Mouse (Mus musculus) kidney, adult 11 months (tissue): ENCODE results near the gene Pigo.
A peak's percentile ranks its signal among the peaks of the same experiment; 100 is the strongest.

Source experiments
- DNase-seq: peaks from one replicate; pipeline ENCODE4 v3.0.0; 2022

The Pigo gene

GRCm38 (mm10) chr4:43025084-43025960 is at the start of gene Pigo:
Gene Pigo, minus strand, starts transcription at chr4:43025819.
- peak; percentile 95 for DNase-seq

DNA sequence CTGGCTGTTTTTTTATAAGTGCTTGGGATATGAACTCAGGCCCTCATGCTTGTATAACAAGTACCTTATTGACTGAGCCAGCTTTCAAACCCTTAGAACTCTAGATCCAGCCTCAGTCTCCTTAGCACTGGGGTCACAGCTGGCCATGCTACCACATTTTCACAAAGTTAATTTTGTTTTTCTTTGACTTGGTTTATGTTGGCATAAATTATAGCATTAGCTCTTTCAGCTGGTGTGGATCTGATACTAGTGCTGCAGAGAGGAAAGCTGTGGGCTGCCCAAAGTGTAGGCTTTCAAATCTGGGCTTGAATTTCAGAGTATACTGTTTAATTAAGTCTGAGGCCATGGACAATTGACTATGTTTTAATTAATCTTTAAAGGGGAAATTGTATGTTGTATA is 49.3 kb upstream of the Pigo start:
- no peak for DNase-seq

- DNase-seq, result no peak
These were observed 39.9 kb upstream of the Pigo start for GRCm38 (mm10) chr4:43065471-43065870.

DNA sequence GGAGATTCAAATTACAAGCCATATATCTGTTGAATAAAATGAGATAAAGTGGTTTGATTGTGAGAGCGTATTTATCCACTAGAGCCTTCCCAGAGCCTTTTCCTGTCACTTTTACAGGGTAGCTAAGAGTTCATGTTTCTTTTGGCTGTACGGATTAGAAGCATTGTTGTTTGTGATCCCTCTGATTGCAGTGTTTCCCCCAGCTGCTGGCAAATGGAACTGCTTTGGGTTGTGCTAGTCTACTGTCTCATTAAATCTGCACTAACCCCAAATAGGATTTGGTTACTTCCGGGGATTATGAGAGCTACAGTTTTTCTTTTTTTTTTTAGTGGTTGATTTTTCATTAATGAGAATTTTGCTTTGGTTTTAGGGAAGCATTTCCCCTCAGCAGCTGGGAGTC is 34.7 kb upstream of the Pigo start:
- no peak for DNase-seq

DNA sequence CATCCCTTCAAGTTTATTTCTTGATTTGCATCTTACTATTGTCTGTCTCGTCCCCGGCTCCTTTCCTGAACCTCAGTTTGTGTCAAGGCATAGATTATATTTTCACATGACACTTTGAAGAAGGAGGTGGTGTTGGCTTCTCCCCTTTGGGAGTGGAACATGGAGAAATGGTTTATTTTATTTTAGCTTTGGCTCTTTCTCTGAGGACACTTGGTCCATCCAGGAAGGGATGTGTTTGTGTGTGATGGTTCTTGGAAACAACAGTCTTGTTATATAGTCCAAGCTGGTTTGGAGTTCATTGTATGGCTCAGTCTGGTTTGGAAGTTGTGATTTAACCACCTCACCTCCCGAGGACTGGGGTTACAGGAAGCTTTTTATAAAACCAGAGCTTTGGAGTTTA is 34.1 kb upstream of the Pigo start:
- DNase-seq, result no peak

GRCm38 (mm10) chr4:43058753-43059654 is 33.4 kb upstream of the Pigo start, which contains the start of gene Unc13b:
Gene Unc13b, plus strand, starts transcription at chr4:43058953.
- DNase-seq, result peak; percentile 91

DNA sequence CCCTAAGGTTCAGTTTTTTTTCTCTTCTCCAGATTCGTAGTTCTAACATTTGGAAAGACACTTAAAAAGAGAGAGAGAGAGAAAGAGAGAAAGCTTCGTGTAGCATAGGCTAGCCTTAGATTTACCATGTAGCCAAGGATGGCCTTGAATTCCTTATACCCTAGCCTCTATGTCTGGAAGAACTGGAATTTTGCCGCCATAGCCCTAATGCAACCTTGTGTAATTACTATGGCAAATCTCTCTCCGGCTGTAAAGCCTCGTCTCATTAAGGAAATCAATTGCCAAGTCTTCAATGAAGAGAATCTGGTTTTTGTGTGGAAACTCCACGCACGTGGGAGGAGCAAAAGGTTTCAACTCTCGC is 32.8 kb upstream of the Pigo start:
- DNase-seq, result no peak

- DNase-seq, result no peak
These were observed 32.0 kb upstream of the Pigo start for GRCm38 (mm10) chr4:43057654-43058053.

DNA sequence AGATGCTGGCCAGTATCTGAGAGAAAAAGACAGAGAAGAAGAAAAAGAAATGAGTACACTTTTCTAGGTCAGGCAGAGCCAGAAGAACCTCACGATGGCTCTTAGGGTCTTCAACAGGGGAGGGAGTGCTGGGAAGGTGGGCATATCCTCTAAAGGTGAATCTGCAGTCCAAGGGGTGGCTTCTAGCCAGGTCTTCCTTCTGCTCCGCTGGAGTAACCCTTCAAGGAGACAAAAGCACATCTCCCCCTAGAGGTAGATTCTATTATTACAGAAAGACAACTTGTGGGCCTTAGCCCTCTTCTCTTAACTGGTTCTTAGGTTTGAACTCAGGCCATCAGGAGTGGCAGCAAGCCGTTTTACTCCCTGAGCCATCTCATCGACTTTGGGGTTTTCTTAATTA is 27.0 kb upstream of the Pigo start:
- peak; percentile 41 for DNase-seq

DNA sequence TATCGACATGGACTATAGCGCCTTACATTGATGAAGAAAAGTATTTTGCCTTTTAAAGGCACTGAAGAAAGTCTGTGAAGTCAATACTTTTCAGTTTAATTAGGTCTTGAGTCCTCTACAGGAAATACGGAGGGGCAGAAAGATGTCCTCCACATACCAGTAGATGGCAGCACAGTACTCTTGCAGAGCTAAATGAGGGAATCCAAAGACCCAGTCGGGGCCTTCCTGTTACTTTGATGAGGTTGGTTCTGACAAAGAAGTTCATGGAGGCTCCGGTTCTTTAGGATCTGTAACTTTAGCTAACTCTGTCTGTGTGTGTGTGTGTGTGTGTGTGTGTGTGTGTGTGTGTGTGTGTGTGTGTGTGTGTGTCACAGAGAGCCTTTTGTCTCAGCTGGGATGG is 21.6 kb upstream of the Pigo start:
- DNase-seq, result peak; percentile 81

DNA sequence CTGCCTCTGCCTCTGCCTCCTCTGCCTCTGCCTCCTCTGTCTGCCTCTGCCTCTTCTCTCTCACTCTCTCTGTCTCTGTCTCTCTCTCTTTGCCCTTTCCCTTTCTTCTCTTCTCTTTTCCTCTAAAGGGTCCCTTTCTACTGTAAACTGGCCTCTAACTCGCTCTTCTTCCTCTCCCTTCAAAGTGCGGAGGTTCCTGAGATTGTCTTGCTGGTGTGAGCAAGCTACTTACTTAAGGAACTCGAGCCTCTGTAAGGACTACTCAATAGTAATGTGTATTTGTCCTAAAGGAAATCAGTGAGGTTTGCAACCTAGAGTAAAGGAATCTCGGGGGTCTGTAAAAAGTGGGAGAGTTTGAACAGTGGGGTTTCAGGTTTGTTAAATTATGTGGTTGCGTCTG is 21.0 kb upstream of the Pigo start:
- no peak for DNase-seq

DNA sequence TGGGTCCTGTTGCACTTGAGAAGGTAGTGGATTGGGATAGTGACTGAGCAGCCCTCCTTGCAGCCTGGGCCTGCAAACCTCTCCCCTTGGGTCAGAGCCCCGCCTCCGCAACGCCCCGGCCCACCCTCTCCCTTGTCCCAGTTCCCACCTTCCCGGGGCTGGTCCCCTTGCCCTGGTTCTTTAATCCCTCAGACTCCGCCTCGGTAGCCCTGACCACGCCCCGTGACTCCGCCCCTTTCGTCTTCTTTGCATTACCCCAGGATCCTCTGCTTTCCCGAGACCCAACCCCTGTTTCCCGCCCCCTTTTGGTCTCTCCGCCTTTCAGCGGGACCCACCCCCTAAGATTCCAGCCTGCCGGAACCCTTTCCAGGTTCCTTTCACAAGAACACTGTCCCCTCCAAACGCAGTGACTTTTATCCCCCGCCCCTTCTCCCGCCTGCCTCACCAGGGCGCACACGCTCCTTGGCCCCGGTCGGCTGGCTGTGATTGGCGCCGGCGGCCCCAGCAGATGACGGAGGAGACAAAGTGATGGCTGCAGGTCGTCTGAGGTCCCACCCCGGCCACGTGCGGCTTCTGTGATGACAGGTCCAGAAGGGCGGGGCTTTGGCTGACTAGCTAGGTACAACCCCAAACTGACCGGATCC is 20.2 kb upstream of the Pigo start, which contains the start of gene Fam214b:
Fam214b (minus strand) TSS at position 562 of the 644 bp plus-strand sequence.
- peak; percentile 99 for DNase-seq

DNA sequence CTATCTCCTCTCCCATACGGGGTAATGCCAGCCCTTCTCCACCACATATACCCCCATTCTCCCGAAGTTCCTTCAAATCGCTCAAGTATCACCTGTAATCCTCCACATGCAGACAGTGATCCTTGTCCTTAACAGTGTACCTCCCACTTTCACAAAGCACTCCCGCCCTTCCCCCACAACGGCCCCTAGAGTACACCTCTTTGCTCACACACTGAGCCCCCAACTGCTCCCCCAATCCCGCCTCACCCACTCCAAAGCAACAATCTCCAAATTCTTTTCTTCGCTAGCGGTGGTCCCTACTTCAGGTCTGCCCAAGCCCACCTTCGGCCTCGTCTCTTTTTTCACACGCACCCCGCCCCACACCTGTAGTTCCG is 19.7 kb upstream of the Pigo start:
- no peak for DNase-seq

GRCm38 (mm10) chr4:43044673-43045072 is 19.1 kb upstream of the Pigo start:
- peak; percentile 66 for DNase-seq

DNA sequence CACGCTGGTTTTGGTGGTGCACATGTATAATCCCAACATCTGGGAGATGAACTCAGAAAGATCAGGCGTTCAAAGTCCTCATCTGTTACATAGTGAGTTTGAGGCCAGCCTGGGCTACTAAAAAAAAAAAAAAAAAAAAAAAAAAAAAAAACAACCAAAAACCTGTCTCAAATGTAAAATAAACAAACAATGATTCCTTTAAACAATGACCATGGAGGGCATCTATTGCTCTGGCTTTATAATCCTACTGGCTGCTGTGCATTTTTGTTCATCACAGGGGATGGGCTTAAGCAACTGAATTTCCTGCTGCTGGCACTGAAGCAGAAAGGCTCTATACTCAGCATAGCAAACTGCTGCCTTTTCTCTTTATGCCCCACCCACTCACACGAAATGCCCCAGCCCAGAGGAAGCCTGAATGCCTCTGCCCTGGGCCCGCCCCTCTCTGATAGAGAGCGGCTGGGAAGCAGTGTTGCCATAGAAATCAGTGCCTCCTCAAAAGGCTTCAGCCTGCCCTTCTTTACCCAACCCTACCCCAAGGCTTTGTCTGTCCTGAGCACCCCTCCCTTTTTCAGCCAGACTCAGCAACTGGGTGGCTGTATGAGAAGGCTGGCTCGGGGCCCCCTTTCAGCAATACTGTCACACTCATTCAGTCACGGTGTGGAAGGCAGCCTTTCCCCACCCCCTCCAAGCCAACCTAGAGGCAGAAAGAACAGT is 18.2 kb upstream of the Pigo start:
- peak; percentile 67 for DNase-seq

DNA sequence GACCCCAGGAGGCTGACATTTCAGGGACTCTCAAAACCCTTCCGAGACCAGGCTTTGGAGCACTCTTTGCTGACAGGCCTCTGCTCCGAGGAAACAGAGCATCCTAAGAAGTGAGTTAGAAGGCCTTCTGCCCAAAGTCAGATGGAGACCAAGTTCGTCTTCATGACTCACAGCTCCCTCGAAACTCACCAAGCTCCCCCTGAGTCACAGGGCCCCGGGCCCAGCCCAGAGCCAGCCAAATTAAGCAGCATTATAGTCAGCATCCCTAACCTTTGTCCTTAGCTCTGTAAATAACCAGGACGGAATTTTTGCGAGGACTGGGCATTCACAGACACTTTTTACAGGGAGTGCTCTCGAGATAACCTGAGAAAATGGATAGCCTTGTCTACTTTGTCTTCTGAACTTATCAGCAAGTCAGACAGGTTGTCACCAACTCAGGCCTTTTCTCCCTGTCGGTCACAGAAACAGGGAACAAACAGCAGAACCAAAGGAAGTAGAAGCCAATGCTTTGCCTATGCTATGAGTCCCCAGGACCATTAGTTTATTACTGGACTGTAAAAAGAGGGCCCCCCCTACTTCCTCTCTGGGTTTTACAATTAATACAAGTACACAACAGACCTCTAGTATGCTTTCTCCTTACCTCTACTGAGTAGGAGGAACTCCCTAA is 15.4 kb upstream of the Pigo start:
- no peak for DNase-seq

GRCm38 (mm10) chr4:43040114-43040572 is 14.5 kb upstream of the Pigo start:
- DNase-seq, result peak; percentile 98

DNA sequence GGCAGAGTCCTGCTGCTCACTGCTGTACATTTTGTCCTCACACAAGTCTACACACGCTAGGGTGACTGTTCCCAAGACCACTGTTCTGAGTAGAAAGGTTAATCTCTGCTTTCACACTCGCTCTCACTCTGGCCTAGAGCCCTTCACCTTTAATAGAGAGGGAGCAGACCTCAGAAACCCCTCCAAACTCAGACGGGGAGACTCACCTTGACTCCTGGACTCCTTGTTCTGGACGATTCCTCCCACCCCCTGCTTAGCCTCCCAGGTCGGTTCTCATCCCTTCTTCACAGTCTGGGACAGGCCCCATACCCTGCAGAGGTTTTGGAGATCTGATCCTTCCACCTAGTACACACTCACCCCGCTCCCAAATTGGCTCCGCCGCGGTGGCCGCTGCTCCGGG is 14.0 kb upstream of the Pigo start:
- DNase-seq, result no peak

- peak; percentile 52 for DNase-seq
These were observed 13.2 kb upstream of the Pigo start for GRCm38 (mm10) chr4:43038567-43039495.

- DNase-seq, result no peak
These were observed 12.4 kb upstream of the Pigo start for GRCm38 (mm10) chr4:43037860-43038566.
